Mouse (Mus musculus): ENCODE measurements around the gene Pim2. TPM values are rescaled to one million over a fixed set of nuclear protein-coding genes. Genes with fewer than 3 reads are reported as not detected.
"Not testable (repeated sequence)": the region's sequence is repeated elsewhere in the genome, so short reads cannot be mapped to it uniquely, and the experiment has no call there.

Pim2 gene
- total RNA-seq, 2 experiments from 2014 or later = 2.1 to 16.2 TPM

DNA sequence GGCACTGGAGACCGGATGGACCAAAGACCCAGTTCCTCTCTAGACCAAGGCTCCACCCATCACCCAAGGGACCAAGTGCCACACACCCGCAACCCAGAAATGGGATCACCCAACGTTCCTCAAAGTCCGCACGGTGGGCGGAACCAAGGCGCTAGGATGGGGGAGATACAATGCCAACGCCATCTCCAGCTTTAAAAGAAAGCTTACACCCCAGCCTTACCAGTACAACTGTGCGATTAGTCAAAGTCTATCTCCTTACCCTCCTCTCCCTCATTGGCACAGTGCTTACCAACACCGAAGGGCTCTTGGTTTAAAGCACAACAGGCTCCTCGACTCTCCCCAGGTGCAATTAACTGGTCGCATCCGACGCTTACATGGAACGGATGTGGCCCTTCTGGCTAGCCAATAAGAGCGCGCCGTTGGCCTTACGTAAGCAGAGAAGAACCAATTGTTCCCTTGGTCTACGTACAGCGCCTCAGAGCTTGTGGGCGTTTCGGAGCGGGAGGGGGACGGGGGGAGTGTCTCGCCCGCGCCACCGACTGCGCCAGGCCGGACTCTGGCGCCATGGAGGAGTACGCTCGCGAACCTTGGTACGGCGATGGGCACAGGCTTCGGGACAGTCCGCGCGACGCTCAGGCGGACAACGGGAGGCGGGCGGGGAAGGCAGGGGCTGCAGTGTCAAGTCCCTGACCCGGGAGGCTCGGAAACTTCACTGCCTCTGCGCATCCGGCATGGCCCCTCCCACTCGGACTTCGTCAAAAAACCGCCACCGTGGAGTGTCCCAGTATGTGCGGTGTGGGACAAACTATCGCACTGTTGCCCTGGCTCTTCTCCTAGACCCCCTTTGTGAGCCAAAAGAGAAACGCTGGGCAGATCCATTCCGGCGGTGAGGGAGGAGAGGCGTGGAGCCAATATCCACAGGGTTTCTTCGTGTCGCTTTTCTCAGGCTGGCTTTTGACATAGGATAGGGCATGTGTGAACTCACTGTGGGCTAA is 21.1 kb downstream of the Pim2 start, which contains the start of the genes Pqbp1 and Timm17b:
Pqbp1 (minus strand) TSS at position 390 of the 995 bp plus-strand sequence.
Timm17b (plus strand) TSS at position 478 of the 995 bp plus-strand sequence.
- ATAC-seq (replicated peaks; ENCODE audit: low FRiP score, low TSS enrichment, poor library complexity, severe bottlenecking) = peak; percentile 98

- ATAC-seq (replicated peaks; ENCODE audit: low FRiP score, low TSS enrichment, poor library complexity, severe bottlenecking) = no peak
Observed at GRCm38 (mm10) chrX:7904441-7904840, 26.4 kb downstream of the Pim2 start.

- ATAC-seq (replicated peaks; ENCODE audit: low FRiP score, low TSS enrichment, poor library complexity, severe bottlenecking) = no peak
Observed at GRCm38 (mm10) chrX:7907735-7908134, 29.7 kb downstream of the Pim2 start, which contains the start of gene Gm10491. Gene Gm10491, minus strand, starts transcription at chrX:7907835.

DNA sequence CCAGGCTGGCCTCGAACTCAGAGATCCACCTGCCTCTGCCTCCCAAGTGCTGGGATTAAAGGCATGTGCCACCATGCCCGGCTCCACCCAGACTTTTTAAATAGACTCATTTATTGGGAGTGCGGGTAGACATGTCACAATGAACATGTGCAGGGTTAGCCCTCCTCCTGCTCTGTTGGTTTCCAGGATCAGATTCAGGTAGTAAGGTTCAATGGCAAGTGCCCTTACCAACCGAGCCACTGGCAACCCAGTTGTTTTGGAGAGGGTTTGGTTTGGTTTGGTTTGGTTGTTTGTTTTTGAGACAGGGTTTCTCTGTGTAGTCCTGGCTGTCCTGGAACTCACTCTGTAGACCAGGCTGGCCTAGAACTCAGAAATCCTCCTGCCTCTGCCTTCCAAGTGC is 31.2 kb downstream of the Pim2 start, which contains the start of gene Gm10490:
Gm10490 (plus strand) TSS at position 301 of the 400 bp plus-strand sequence.
- ATAC-seq (replicated peaks; ENCODE audit: low FRiP score, low TSS enrichment, poor library complexity, severe bottlenecking) = not testable (repeated sequence)

DNA sequence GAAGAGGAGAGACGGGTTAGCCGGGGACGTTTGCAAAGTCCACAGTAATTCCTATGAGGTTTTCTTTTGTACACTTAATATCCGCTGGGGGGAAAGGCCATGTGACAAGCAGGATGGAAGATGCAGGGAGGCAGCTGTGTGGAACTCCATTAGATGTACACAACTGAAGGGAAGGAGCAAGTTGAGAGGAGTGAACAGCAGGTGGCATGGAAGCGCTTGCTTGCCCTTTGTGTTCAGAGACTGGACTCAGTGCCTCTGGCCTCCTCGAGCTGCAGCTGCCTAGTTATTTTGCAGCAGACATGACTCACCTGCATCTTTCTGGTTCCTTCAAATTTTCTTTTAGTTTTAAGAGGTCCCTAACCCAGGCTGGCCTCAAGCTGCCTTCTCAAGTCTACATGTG is 32.4 kb downstream of the Pim2 start:
- no peak for ATAC-seq (replicated peaks; ENCODE audit: low FRiP score, low TSS enrichment, poor library complexity, severe bottlenecking)

GRCm38 (mm10) chrX:7915669-7916068 is 37.6 kb downstream of the Pim2 start:
- peak; percentile 82 for ATAC-seq (replicated peaks; ENCODE audit: low FRiP score, low TSS enrichment, poor library complexity, severe bottlenecking)

DNA sequence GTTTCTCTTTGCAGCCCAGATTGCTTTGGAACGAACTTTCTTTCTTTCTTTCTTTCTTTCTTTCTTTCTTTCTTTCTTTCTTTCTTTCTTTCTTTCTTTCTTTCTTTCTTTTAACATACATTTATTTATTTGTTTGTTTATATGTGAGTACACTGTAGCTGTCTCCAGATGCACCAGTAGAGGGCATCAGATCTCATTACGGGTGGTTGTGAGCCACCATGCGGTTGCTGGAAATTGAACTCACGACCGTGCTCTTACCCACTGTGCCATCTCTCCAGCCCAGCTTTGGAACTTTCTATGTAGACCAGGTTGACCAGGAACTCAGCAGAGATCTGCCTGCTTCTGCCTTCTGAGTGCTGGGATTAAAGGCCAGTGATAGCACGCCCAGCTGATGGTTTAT is 39.9 kb downstream of the Pim2 start:
- ATAC-seq (replicated peaks; ENCODE audit: low FRiP score, low TSS enrichment, poor library complexity, severe bottlenecking) = not testable (repeated sequence)

DNA sequence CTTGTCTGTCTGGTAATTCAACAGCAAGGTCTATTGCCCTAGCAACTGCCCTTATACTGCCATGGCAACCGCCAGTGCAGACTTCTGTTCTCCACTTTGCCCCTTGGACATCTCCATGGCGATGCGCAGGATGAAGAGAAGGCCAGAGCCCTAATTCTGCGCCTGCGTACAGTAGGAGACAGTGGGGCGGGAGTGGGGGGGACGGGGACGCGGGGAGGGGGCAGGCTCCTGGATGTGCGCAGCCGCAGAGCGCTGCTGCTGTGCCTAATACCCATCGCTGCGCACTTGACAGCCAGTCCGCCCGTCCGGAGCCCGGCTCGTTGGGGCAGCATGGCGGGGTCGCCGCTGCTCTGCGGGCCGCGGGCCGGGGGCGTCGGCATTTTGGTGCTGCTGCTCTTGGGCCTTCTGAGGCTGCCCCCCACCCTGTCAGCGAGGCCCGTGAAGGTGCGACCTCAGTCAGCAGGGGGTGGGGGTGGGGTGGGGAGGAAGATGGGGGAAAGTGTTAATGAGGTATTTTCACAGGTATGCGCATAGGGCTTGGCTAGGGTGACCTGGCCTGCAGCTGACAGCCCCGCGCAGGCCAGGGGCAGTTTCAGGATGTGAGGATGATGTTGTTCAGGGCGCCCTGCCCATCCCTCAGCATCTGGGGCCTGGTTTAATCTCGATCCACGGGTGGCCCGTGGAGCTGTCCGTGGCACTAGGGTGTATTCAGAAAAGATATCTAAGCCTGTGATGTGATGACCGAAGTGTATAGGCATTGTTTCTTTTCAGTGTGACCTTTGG is 41.7 kb downstream of the Pim2 start, which contains the start of gene Pcsk1n:
Pcsk1n (plus strand) TSS at position 222 of the 783 bp plus-strand sequence.
- no peak for ATAC-seq (replicated peaks; ENCODE audit: low FRiP score, low TSS enrichment, poor library complexity, severe bottlenecking)

DNA sequence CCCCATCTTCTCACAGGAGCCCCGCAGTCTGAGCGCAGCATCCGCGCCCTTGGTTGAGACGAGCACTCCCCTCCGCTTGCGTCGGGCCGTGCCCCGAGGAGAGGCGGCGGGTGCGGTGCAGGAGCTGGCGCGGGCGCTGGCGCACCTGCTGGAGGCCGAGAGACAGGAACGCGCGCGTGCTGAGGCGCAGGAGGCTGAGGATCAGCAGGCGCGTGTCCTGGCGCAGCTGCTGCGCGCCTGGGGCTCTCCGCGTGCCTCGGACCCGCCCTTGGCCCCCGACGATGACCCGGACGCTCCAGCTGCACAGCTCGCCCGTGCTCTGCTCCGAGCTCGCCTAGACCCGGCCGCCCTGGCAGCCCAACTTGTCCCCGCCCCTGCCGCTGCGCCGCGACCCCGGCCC is 44.0 kb downstream of the Pim2 start:
- no peak for ATAC-seq (replicated peaks; ENCODE audit: low FRiP score, low TSS enrichment, poor library complexity, severe bottlenecking)

DNA sequence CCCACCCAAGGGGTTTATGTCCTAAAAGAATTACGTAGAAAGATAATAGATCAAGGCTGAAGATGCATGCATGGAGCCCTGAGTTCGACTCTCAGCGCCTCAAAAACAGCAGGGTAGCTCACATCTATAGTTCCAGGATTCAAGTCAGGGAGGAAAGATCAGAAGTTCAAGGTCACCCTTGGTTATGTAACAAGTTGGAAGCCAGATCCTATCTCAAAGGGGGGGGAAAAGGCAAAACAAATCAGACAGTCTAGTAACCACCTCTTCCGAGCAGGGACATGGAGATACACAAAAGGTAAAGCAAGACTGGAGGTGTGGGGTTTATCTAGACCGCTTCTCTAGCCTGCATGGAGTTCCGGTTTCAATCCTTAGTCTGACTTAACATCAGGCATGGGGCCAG is 48.2 kb downstream of the Pim2 start:
- ATAC-seq (replicated peaks; ENCODE audit: low FRiP score, low TSS enrichment, poor library complexity, severe bottlenecking) = no peak

DNA sequence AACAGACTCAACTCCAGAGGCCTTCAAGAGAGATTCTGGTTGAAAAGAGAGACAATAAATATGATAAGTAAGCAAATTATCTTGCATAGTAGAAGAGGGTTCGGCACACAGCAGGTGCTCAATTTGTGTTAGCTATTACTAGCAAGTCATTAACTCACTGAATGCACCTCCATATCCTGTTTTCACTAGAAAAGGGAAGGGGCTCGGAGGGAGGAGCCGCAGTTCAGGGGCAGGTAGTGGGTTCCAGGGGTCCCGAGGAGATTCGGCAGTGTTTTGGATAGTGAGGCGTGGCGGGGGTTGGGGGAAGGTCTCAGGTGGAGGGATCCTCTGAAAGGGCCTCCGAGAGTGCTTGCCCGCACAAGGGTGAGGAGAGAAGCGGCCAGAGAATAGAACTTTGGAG is 49.1 kb downstream of the Pim2 start:
- ATAC-seq (replicated peaks; ENCODE audit: low FRiP score, low TSS enrichment, poor library complexity, severe bottlenecking) = no peak

DNA sequence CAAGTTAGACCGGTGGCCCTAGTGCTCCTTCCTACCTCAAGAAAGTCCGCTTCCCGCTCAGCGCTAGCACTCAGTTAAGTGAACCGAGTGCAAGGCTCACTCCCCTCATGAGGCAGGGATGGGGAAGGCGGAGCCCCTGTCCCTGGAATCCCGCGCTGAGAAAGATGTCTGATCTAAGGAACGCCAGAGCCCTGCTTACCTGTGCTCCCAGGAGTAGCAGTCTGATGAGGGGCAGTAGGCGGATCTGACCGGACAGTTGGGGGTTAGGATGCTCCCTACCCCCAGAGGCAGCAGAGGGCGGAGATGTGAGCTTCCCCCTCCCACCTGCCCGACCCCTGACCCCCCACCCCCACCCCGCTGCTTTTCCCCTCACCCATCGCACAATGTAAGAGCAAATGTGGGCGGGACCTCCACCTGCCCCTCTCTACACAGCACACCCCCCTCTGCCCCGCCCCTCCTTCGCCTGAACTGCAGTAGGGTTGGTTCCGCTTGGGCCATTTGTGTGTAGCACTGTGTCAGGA is 50.3 kb downstream of the Pim2 start, which contains the start of gene Eras:
Eras (minus strand) TSS at position 338 of the 521 bp plus-strand sequence.
- ATAC-seq (replicated peaks; ENCODE audit: low FRiP score, low TSS enrichment, poor library complexity, severe bottlenecking) = no peak

Other genes with a start within 250 kb of the Pim2 start
- 0.52 TPM in 1 of 2 replicates, not detected in the other for gene Syp, start 239.8 kb upstream of the Pim2 start, total RNA-seq (2014; fragmentation: Nextera tagmentation)
- 0.72 TPM in 1 of 2 replicates, not detected in the other for gene Syp, start 239.8 kb upstream of the Pim2 start, total RNA-seq (2017)
- gene Prickle3, start 221.0 kb upstream of the Pim2 start, total RNA-seq (2014; fragmentation: Nextera tagmentation) = 4.7 and 7.8 TPM in 2 replicates
- gene Prickle3, start 221.0 kb upstream of the Pim2 start, total RNA-seq (2017) = 0.99 and 1.7 TPM in 2 replicates
- gene Plp2, start 206.9 kb upstream of the Pim2 start, total RNA-seq (2014; fragmentation: Nextera tagmentation) = 82.2 and 98.3 TPM in 2 replicates
- gene Plp2, start 206.9 kb upstream of the Pim2 start, total RNA-seq (2017) = 26.5 and 29.9 TPM in 2 replicates
- 0.17 TPM in 1 of 2 replicates, not detected in the other for gene Magix, start 197.0 kb upstream of the Pim2 start, total RNA-seq (2014; fragmentation: Nextera tagmentation)
- not detected in 2 replicates for gene Magix, start 197.0 kb upstream of the Pim2 start, total RNA-seq (2017)
- gene Gpkow, start 181.1 kb upstream of the Pim2 start, total RNA-seq (2014; fragmentation: Nextera tagmentation) = 28.3 and 53.3 TPM in 2 replicates
- gene Gpkow, start 181.1 kb upstream of the Pim2 start, total RNA-seq (2017) = 20.6 and 31.1 TPM in 2 replicates
- 20.5 and 36.9 TPM in 2 replicates for gene Wdr45, start 163.9 kb upstream of the Pim2 start, total RNA-seq (2014; fragmentation: Nextera tagmentation)
- gene Wdr45, start 163.9 kb upstream of the Pim2 start, total RNA-seq (2017) = 20.2 and 23.8 TPM in 2 replicates
- not detected in 2 replicates for gene Gm45208, start 156.0 kb upstream of the Pim2 start, total RNA-seq (2014; fragmentation: Nextera tagmentation)
- not detected in 2 replicates for gene Gm45208, start 156.0 kb upstream of the Pim2 start, total RNA-seq (2017)
- gene Praf2, start 149.8 kb upstream of the Pim2 start, total RNA-seq (2014; fragmentation: Nextera tagmentation) = 4.9 and 8.1 TPM in 2 replicates
- gene Praf2, start 149.8 kb upstream of the Pim2 start, total RNA-seq (2017) = 1.4 and 6.6 TPM in 2 replicates
- 0.74 and 2.3 TPM in 2 replicates for gene Ccdc120, start 127.4 kb upstream of the Pim2 start, total RNA-seq (2014; fragmentation: Nextera tagmentation)
- gene Ccdc120, start 127.4 kb upstream of the Pim2 start, total RNA-seq (2017) = 1.4 and 2.2 TPM in 2 replicates
- 33.5 and 36.5 TPM in 2 replicates for gene Tfe3, start 115.7 kb upstream of the Pim2 start, total RNA-seq (2014; fragmentation: Nextera tagmentation)
- 10.4 and 15.0 TPM in 2 replicates for gene Tfe3, start 115.7 kb upstream of the Pim2 start, total RNA-seq (2017)
- gene Gripap1, start 88.5 kb upstream of the Pim2 start, total RNA-seq (2014; fragmentation: Nextera tagmentation) = 64.4 and 98.4 TPM in 2 replicates
- gene Gripap1, start 88.5 kb upstream of the Pim2 start, total RNA-seq (2017) = 78.9 and 102 TPM in 2 replicates
- gene Kcnd1, start 56.0 kb upstream of the Pim2 start, total RNA-seq (2014; fragmentation: Nextera tagmentation) = 0.55 and 2.2 TPM in 2 replicates
- gene Kcnd1, start 56.0 kb upstream of the Pim2 start, total RNA-seq (2017) = 1.9 and 2.2 TPM in 2 replicates
- 59.5 and 83.5 TPM in 2 replicates for gene Otud5, start 36.9 kb upstream of the Pim2 start, total RNA-seq (2014; fragmentation: Nextera tagmentation)
- 50.0 and 64.6 TPM in 2 replicates for gene Otud5, start 36.9 kb upstream of the Pim2 start, total RNA-seq (2017)
- gene Slc35a2, start 5.8 kb downstream of the Pim2 start, total RNA-seq (2014; fragmentation: Nextera tagmentation) = 13.2 and 19.3 TPM in 2 replicates
- 9.8 and 16.1 TPM in 2 replicates for gene Slc35a2, start 5.8 kb downstream of the Pim2 start, total RNA-seq (2017)
- gene Pqbp1, start 21.0 kb downstream of the Pim2 start, total RNA-seq (2014; fragmentation: Nextera tagmentation) = 46.8 and 81.9 TPM in 2 replicates
- 176 and 188 TPM in 2 replicates for gene Pqbp1, start 21.0 kb downstream of the Pim2 start, total RNA-seq (2017)
- gene Timm17b, start 21.1 kb downstream of the Pim2 start, total RNA-seq (2014; fragmentation: Nextera tagmentation) = 71.7 and 112 TPM in 2 replicates
- 61.4 and 61.5 TPM in 2 replicates for gene Timm17b, start 21.1 kb downstream of the Pim2 start, total RNA-seq (2017)
- not detected in 2 replicates for gene Gm10491, start 29.6 kb downstream of the Pim2 start, total RNA-seq (2014; fragmentation: Nextera tagmentation)
- gene Gm10491, start 29.6 kb downstream of the Pim2 start, total RNA-seq (2017) = not detected in 2 replicates
- not detected in 2 replicates for gene Gm10490, start 31.3 kb downstream of the Pim2 start, total RNA-seq (2014; fragmentation: Nextera tagmentation)
- not detected in 2 replicates for gene Gm10490, start 31.3 kb downstream of the Pim2 start, total RNA-seq (2017)
- not detected in 2 replicates for gene Pcsk1n, start 41.6 kb downstream of the Pim2 start, total RNA-seq (2014; fragmentation: Nextera tagmentation)
- not detected in 2 replicates for gene Pcsk1n, start 41.6 kb downstream of the Pim2 start, total RNA-seq (2017)
- gene Eras, start 50.3 kb downstream of the Pim2 start, total RNA-seq (2014; fragmentation: Nextera tagmentation) = not detected in 2 replicates
- not detected in 2 replicates for gene Eras, start 50.3 kb downstream of the Pim2 start, total RNA-seq (2017)
- gene Hdac6, start 69.6 kb downstream of the Pim2 start, total RNA-seq (2014; fragmentation: Nextera tagmentation) = 9.8 and 9.9 TPM in 2 replicates
- 9.1 and 11.8 TPM in 2 replicates for gene Hdac6, start 69.6 kb downstream of the Pim2 start, total RNA-seq (2017)
- gene Gata1, start 99.8 kb downstream of the Pim2 start, total RNA-seq (2014; fragmentation: Nextera tagmentation) = 187 and 213 TPM in 2 replicates
- gene Gata1, start 99.8 kb downstream of the Pim2 start, total RNA-seq (2017) = 134 and 145 TPM in 2 replicates
- not detected in 2 replicates for gene Glod5, start 140.2 kb downstream of the Pim2 start, total RNA-seq (2014; fragmentation: Nextera tagmentation)
- not detected in 2 replicates for gene Glod5, start 140.2 kb downstream of the Pim2 start, total RNA-seq (2017)
- 79.0 and 89.2 TPM in 2 replicates for gene Suv39h1, start 196.5 kb downstream of the Pim2 start, total RNA-seq (2014; fragmentation: Nextera tagmentation)
- 68.2 and 84.3 TPM in 2 replicates for gene Suv39h1, start 196.5 kb downstream of the Pim2 start, total RNA-seq (2017)
- 39.5 and 46.0 TPM in 2 replicates for gene Was, start 212.2 kb downstream of the Pim2 start, total RNA-seq (2014; fragmentation: Nextera tagmentation)
- gene Was, start 212.2 kb downstream of the Pim2 start, total RNA-seq (2017) = 56.1 and 61.3 TPM in 2 replicates

Data from megakaryocyte-erythroid progenitor cell, adult 5-6 weeks (primary cell).